Mouse (Mus musculus) heart, postnatal 14 days (tissue): ENCODE results near the gene Gm28305. TPM values are rescaled to one million over a fixed set of nuclear protein-coding genes. Genes with fewer than 3 reads are reported as not detected.

Source experiments
- DNase-seq, 2 experiments: peaks; one replicate each; pipeline ENCODE4 v3.0.0; 2021 to 2022
- intact Hi-C: fragments of 180-260 bp; cut with DNase I; formaldehyde crosslinking; loops from one replicate; pipeline ENCODE4 v1.15.1; 2025
- long read RNA-seq, 2 experiments: library from polyadenylated mRNA; stranded (forward); transcript quantifications; one replicate each; pipeline ENCODE4 v2.0.0; 2021
- total RNA-seq, 2 experiments: library from RNA; stranded (reverse); gene quantifications; 2 replicates each; pipeline ENCODE4 v1.2.3; 2021

Gene Gm28305
- not detected for total RNA-seq
- long read RNA-seq, experiment 1, partial matches to known transcripts: 0 of 1 reads
- long read RNA-seq, experiment 1, other reads (novel, unspliced or antisense): 1 of 1 reads
- long read RNA-seq, experiment 2: 0 reads

- intact Hi-C loops: no loop called here
- DNase-seq: no peak
Observed at GRCm38 (mm10) chr9:104040362-104040761, at the start of gene Gm28305. Gene Gm28305 (plus strand): TSS chr9:104040662.

DNA sequence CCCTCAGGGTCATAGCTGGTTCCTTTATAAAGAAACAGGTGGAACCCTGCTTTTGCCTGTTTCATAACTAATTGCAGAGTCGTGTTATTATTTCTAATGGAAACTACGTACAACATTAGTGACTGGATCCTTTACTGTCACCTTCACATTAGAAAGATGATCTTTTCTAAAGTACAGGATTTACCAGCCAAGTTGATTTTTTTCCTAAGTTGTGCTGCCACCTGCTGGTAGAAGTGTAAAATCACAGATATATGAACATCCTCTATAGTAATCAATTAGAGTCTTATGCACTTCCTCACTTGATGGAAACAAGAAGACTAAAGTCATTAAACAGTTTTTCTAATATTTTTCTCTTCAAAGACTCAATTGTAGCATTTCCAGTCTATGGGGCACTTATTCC is 44.0 kb upstream of the Gm28305 start:
- intact Hi-C loops: loop anchor here (2.0 to 10.0 kb wide), 3 partner anchors 238 to 792 kb away; partner anchors contain the start of gene Srprb
- peak; percentile 49 to 75 for DNase-seq

- no peak for DNase-seq
Observed at GRCm38 (mm10) chr9:104000601-104001000, 39.9 kb upstream of the Gm28305 start.

GRCm38 (mm10) chr9:104001921-104002859 is 38.3 kb upstream of the Gm28305 start, which contains the start of gene Nphp3:
Gene Nphp3 (plus strand): TSS chr9:104002544.
- intact Hi-C loops: loop anchor here (5.0 to 10.0 kb wide), 2 partner anchors 60 to 637 kb away; partner anchors contain the start of genes Acad11, Cdv3 and Uba5
- DNase-seq: peak; percentile 98 to 99

More at GRCm38 (mm10) chr9:104000601-104001000, 39.9 kb upstream of the Gm28305 start:
- intact Hi-C loops: loop anchor here (5.0 to 10.0 kb wide), 2 partner anchors 62 to 636 kb away; partner anchors contain the start of genes Acad11, Cdv3 and Uba5

GRCm38 (mm10) chr9:104002913-104003330 is 37.5 kb upstream of the Gm28305 start:
- DNase-seq: peak in 1 of 2 experiments; percentile 65

GRCm38 (mm10) chr9:104014526-104014925 is 25.9 kb upstream of the Gm28305 start:
- intact Hi-C loops: no loop called here
- DNase-seq: no peak

More at GRCm38 (mm10) chr9:104002913-104003330, 37.5 kb upstream of the Gm28305 start:
- intact Hi-C loops: loop anchor here (5.0 to 10.0 kb wide), 2 partner anchors 59 to 638 kb away; partner anchors contain the start of genes Acad11, Cdv3 and Uba5

DNA sequence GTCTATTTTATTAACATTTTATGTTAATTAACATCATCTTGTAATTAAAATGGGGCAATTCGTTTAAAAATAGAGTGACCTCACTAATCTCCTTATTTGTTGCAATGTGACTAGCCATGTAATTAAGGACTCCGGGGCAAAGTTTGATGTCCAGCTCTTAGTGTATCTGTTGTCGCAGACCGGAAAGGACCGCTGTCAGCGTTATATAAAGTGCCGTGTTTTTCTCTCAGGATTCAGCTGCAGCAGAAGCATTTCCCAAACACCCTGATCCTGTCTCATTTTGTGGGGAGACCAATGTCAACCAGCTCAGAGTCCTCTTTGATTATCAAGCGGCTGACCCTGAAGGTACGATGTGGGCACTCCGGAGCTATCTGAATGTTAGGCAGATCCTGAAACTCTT is 19.4 kb upstream of the Gm28305 start:
- intact Hi-C loops: no loop called here
- DNase-seq: no peak

GRCm38 (mm10) chr9:104027186-104027585 is 13.3 kb upstream of the Gm28305 start:
- intact Hi-C loops: no loop called here

DNA sequence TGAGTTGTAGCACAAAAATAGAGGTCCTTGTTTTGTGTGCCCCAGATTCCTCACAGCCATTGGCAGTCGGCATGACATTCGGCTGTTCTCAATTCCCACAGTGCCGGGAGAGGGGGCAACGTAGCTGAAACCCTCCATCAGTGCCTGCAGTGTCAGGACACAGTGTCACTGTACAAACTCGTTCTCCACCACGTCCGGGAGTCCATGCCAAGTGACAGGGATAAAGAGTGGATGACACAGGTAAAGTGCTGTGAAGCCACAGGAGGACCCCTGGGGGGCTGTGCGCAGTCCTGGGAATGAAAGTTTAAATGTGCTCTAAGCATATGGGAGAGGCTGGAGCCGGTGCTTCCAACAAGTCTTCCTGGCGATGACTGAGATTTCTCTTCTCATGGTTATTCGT is 10.6 kb upstream of the Gm28305 start:
- DNase-seq: no peak
- intact Hi-C loops: no loop called here

More at GRCm38 (mm10) chr9:104027186-104027585, 13.3 kb upstream of the Gm28305 start:
- DNase-seq: no peak

DNA sequence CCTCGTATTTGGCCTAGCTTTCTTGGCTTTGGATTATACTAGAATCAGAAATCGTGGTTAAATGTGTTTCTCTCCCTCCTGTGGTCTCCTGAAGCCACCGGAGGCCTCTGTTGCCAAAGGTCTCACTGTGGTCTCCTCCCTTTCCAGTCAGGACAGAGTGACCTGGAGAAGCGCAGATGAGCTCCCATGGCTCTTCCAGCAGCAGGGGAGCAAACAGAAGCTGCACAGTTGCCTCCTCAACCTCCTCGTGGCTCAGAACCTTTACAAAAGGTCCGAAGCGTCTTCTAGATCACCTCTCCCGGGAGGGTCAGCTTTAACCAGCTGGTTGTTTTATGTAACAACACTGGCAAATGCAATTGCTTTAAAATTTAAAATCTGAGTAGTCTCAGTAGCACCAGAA is 6.2 kb upstream of the Gm28305 start:
- DNase-seq: no peak
- intact Hi-C loops: no loop called here

DNA sequence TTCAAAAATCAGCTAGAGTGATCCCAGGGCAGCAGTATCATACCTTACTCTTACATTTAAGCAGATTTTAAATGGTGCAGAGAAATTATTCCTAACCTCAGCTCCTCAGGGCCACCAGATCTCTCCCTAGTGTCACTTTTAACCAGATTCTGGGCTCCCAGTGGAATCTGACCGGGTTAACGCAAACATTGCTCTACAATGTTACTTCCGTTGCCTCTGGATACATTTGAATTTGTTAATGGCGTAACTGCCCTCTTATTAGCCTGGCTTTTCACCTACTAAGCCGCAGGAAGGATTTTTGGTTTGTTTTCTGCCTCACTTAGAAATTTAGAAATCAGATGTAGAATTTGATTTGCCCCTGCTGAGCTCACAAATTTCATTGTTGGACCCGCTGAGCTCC is 5.7 kb upstream of the Gm28305 start:
- DNase-seq: no peak
- intact Hi-C loops: no loop called here

DNA sequence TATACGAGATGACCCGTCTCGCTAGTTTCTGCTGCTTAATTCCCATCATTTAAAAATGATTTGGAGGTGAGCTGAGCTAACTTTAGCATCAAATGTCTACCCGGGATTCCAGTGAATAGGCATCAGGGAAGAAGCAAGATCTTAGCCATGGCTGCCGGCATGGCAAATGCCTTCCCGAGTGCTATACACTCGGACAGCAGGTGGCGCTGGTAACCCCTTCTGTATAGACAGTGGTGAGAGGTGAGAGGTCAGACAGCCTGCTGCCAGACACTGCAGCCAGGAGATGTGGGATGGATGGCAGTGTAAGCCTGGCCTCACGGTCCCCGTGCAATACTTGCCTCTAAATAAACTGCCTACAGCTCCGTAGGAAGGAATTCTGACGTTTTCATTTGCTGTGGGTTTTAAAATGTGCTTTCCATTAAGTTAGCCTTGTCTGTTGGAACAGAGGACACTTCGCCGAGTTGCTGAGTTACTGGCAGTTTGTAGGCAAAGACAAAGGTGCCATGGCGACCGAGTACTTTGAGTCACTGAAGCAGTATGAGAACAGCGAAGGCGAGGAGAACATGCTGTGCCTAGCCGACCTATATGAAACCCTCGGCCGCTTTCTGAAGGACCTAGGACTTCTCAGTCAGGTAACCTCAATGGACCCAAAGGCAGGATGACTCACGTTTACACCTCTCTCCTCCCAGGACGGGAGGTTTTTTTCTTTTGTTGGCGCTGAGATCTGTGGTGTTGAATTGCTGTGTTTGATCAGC is 5.0 kb upstream of the Gm28305 start:
- intact Hi-C loops: no loop called here
- DNase-seq: peak; percentile 70 to 80

GRCm38 (mm10) chr9:104038266-104038665 is 2.2 kb upstream of the Gm28305 start:
- intact Hi-C loops: no loop called here
- no peak for DNase-seq

GRCm38 (mm10) chr9:104039031-104039695 is 1.3 kb upstream of the Gm28305 start:
- intact Hi-C loops: no loop called here
- DNase-seq: no peak

- intact Hi-C loops: no loop called here
- DNase-seq: no peak
Observed at GRCm38 (mm10) chr9:104039742-104040141, 720 bp upstream of the Gm28305 start.

- intact Hi-C loops: no loop called here
- DNase-seq: no peak
Observed at GRCm38 (mm10) chr9:104043676-104044075, 3.2 kb downstream of the Gm28305 start.

DNA sequence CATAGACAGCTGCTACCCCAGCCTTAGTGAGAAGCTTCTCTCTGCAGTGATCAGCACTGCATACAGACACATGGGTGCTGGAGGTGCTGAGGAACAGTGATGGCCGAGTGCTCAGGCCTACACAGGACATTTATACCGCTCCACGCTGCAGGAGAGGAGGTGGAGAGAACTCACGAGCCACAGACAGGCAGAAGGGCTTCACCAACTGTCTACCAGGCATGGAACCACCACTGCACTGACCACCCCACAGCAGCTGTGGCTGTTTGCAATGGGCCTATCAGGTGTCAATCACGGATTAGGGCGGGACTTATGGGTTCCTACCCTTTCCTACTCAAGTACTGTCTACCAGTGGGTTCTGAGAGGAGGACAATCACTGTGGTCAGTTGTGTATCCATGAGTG is 10.6 kb downstream of the Gm28305 start:
- intact Hi-C loops: no loop called here
- DNase-seq: no peak

GRCm38 (mm10) chr9:104062430-104063243 is 22.2 kb downstream of the Gm28305 start, which contains the start of gene Uba5:
Gene Uba5 (minus strand): TSS chr9:104063134.
- intact Hi-C loops: loop anchor here (5.0 kb wide), 1 partner anchor 60 kb away; the partner anchor contains the start of gene Nphp3
- DNase-seq: peak; percentile 80 to 81
